Mouse (Mus musculus): ENCODE data around the gene Rapgef4.

GRCm38 (mm10) chr2:72098366-72098765, 117.3 kb downstream of the Rapgef4 start:
- TF ChIP-seq POLR2A (IDR thresholded peaks at IDR 0.05; ENCODE audit: insufficient read depth, low read depth, low read length) = no peak
- no peak for TF ChIP-seq CTCF (IDR thresholded peaks at IDR 0.05; ENCODE audit: insufficient read depth, low read depth, low read length)

All from olfactory bulb, adult 2 months (tissue).